Mouse (Mus musculus) ES-CJ7 (cell line): ENCODE results near the gene Ctcf.
A peak's percentile ranks its signal among the peaks of the same experiment; 100 is the strongest.

Experiments
- DNase-seq: peaks from one replicate; pipeline ENCODE4 v3.0.0; 2011; ENCODE audit warnings: low read depth, low spot score

Gene Ctcf

DNA sequence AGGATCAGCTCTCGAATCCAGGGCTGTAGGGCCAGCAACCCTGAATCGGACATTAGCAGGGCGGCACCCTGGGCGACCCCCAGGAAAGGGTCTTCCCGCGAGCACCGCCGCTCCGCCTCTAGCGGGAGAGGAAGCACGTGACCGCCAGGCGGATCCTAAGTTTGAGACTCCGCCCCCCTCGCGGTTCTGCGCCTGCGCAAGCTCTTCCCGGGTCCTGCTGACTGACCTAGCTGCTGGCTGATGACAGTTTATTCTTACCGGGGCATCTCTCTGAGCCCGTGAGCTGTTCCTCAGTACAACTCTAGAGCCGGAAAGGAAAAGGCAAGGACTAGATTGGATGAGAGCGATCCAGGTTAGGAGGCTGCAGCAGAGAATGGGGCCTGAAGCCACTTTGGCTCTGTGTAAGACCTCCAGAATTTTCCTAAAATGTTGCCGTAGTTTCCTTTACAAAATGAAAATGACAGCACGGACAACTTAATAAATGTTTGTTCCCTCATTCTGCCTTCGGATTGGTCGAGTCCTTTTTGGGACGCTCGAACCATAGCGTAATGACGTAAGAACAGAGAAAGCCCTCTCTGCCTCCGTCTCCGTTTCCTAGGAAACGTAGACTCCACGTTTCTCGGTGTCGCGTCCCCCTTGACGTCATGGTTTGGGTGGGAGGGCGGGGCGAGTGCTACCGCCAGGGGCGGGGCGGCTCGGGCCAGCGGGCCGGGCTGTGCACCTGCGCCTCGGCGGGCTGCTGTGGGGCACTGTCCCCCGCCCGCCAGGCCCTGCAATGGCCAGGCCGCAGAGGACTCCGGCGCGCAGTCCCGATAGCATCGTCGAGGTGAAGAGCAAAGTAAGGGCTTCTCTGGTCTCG, 64.8 kb downstream of the Ctcf start, which contains the start of the genes Acd and Pard6a:
Gene Acd (minus strand): TSS at position 137 of the 859 bp plus-strand sequence.
Gene Pard6a (plus strand): TSS at position 183 of the 859 bp plus-strand sequence.
- peak; percentile 98 for DNase-seq

DNA sequence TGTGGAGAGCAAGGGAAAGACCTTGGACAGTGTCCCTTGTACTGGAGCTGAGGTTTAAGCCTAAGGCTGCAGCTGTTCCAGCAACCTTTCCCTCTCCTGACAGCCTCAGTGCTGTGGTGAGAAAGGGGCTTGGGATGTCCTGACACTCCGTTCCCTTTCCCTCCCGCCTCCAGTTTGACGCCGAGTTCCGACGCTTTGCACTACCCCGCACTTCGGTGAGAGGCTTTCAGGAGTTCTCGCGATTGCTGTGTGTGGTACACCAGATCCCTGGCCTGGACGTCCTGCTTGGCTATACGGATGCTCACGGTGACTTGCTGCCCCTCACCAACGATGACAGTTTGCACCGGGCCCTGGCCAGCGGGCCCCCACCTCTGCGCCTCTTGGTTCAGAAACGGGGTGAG, 65.6 kb downstream of the Ctcf start:
- DNase-seq: peak; percentile 41

DNA sequence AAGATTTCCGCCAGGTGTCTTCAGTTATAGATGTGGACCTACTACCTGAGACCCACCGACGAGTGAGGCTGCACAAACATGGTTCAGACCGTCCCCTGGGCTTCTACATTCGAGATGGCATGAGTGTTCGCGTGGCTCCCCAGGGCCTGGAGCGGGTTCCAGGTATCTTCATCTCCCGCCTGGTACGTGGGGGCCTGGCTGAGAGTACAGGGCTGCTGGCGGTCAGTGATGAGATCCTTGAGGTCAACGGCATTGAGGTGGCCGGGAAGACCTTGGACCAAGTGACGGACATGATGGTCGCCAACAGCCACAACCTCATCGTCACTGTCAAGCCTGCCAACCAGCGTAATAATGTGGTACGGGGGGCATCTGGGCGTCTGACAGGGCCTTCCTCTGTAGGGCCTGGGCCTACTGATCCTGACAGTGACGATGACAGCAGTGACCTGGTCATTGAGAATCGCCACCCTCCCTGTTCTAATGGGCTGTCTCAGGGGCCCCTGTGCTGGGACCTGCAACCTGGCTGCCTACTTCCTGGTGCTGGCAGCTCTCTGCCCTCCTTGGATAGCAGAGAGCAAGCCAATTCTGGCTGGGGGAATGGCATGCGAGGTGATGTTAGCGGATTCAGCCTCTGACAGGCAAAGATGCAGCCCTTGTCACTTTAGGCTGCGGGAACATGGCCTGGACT, 66.5 kb downstream of the Ctcf start:
- DNase-seq: no peak

DNA sequence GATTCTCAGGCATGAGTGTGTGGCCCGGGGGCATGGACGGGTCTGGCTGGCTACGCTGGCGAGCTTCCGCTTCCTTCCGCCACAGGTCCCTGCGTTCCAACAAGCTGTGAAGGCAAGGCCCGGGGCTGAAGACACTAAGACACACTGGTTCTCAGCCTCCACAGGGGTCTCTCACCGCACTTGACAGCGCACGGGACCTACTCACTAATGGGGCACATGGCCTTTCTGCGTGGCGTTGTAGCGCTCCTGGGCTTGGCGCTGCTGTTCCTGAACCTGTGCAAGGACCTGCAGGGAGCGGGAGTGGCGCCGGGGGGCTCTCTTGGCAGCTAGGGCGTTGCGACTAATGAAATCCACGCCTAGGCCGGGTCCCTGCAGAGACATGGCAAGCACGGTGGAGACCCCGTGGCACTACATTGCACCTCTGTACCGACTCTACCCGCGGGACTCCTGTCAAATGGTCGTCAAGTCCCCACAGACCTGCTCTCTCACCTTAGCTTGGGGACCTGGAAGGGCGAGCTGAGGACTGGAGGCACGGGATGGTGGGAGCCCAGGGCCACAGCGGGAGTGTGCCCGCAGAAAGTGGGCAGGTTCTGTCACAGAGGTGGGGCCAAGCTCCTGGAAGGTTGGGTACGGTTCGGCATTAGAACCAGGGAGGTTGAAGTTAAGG, 67.9 kb downstream of the Ctcf start:
- DNase-seq: peak; percentile 43

DNA sequence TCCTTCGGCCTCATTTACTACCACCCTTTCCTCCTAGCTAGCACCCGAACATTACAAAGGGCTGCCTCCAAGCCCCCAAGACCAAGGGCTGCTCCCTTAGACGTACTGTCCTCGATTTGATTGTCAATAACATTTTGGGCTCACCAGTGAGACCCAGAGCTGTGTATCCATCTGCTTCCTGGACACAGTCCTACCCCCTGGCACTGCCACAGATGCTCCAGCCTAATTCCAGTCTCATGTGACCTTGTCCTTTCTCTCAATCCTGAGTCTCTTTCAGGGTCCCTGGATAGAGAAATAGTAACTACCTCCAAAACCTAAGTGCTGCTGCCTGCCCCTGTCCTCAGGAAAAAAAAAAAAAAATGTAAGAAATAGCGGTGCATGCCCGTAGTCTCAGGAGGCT, 68.6 kb downstream of the Ctcf start:
- DNase-seq: no peak

GRCm38 (mm10) chr8:105706426-105706825, 70.1 kb downstream of the Ctcf start:
- DNase-seq: no peak

GRCm38 (mm10) chr8:105707498-105708403, 71.4 kb downstream of the Ctcf start, which contains the start of the genes 4933405L10Rik and Enkd1:
4933405L10Rik (plus strand) TSS chr8:105707655.
Enkd1 (minus strand) TSS chr8:105708210.
- peak; percentile 98 for DNase-seq

DNA sequence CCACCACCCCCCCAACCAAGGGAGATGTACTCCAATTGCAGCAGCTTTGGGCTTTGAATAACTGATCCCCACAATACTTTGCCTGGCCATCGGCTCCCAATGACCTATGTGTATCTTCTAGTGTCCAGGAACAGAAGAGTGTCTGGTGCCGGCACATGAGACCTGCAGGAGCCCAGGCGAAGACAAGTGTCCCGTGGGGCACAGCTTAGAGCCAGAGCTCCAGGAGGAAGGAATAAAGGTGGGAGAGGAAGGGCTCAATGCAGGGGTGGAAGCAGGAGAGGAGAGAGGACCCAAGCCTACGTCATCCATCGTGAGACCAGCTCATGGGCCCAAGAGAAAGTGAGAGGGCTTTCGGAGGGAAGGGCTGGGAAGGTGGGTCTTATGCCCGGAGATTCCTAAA, 72.3 kb downstream of the Ctcf start:
- DNase-seq: no peak

GRCm38 (mm10) chr8:105709317-105709716, 72.9 kb downstream of the Ctcf start:
- DNase-seq: peak; percentile 44

- DNase-seq: no peak
Observed at GRCm38 (mm10) chr8:105712286-105712685, 75.9 kb downstream of the Ctcf start.

GRCm38 (mm10) chr8:105714139-105714538, 77.8 kb downstream of the Ctcf start:
- DNase-seq: peak; percentile 94

GRCm38 (mm10) chr8:105715042-105715441, 78.7 kb downstream of the Ctcf start:
- DNase-seq: no peak

DNA sequence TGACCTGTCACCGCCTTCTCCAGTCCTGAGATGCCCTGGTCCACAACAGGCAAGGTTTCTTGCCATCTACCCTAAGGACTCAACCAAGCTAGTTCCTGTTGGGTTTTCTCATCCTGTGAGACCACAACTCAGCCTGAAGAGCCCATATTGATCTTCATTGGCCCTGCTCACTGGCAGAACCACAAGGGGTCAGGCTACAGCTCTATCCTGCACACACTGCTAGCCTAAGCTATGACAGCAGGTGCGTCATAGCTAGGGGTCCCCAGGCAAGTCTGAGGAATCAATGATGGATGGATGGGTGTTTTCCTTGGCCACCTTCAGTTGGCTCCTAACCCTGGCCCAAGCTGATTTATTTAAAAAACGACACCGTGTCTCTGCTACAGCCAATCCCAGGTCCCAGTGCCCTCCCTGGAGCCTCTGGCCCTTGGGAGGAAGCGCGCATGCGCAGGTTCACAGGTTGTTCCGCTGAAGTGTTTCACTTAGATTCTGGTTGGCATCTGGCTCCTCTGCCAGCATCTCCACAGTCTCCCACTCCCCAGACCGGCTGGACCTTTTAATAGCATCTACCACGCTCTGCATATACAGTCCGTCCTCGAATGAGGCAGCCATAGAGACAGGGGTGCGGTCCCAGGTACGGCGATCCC, 80.1 kb downstream of the Ctcf start:
- DNase-seq: peak; percentile 58

GRCm38 (mm10) chr8:105719637-105720036, 83.3 kb downstream of the Ctcf start:
- DNase-seq: no peak

- DNase-seq: no peak
Observed at GRCm38 (mm10) chr8:105722861-105723260, 86.5 kb downstream of the Ctcf start.

DNA sequence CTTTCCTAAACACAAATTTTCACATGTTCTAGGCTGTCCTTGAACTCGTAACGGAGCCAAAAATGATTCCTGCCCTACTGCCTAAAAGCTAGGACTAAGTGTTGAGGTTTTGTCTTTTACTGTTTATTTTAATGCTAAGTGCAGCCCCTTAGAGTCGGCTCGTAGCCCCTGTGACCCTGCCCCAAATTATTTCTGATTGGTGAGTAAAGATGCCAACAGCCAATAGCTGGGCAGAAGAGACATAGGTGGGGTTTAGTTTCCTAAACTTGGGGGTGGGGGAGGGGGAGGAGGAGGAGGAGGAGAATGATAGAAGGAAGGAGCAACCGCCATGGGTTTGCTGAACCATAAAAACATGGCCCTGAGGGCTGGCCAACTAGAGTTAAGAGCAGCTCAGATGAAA, 89.4 kb downstream of the Ctcf start:
- peak; percentile 69 for DNase-seq

- DNase-seq: no peak
Observed at GRCm38 (mm10) chr8:105727397-105728124, 91.2 kb downstream of the Ctcf start.

- DNase-seq: no peak
Observed at GRCm38 (mm10) chr8:105732186-105732585, 95.8 kb downstream of the Ctcf start.
